Mouse (Mus musculus) hindbrain, postnatal 0 days (tissue): ENCODE measurements around the gene Ftl1. TPM values are rescaled to one million over a fixed set of nuclear protein-coding genes. Genes with fewer than 3 reads are reported as not detected.

Experiments used
- ATAC-seq: fragments of 200-750 bp; cut with Nextera tagmentation; 2 replicates; pipeline ENCODE4 v1.8.0; 2017; ENCODE audit warnings: mild to moderate bottlenecking, moderate TSS enrichment, moderate library complexity
- DNase-seq: peaks from one replicate; pipeline ENCODE4 v3.0.0-alpha.2; 2015; ENCODE audit warnings: low spot score
- H3K27ac ChIP-seq: fragments of 300-500 bp; sonication (generic); 2 replicates; pipeline ENCODE4 v1.5.1; 2014; ENCODE audit warnings: mild to moderate bottlenecking
- H3K27me3 ChIP-seq: fragments of 300-500 bp; sonication (generic); 2 replicates; pipeline ENCODE4 v1.6.1; 2014; ENCODE audit warnings: low read length, mixed read lengths; ENCODE audit not compliant: insufficient read depth
- H3K36me3 ChIP-seq: fragments of 300-500 bp; sonication (generic); 2 replicates; pipeline ENCODE4 v1.6.1; 2014; ENCODE audit warnings: low read length, mixed read lengths; ENCODE audit not compliant: insufficient read depth
- H3K4me1 ChIP-seq: fragments of 300-500 bp; sonication (generic); 2 replicates; pipeline ENCODE4 v1.6.1; 2014; ENCODE audit warnings: antibody characterized with exemption, low read length, mixed read lengths; ENCODE audit not compliant: insufficient read depth
- H3K4me2 ChIP-seq: fragments of 300-500 bp; sonication (generic); 2 replicates; pipeline ENCODE4 v1.6.1; 2014; ENCODE audit warnings: low read depth, mild to moderate bottlenecking, low read length, moderate library complexity, mixed read lengths
- H3K4me3 ChIP-seq: fragments of 300-500 bp; sonication (generic); 2 replicates; pipeline ENCODE4 v1.5.1; 2014; ENCODE audit warnings: low read length
- H3K9ac ChIP-seq: fragments of 300-500 bp; sonication (generic); replicated peaks from 2 replicates; pipeline ENCODE4 v1.6.1; 2014; ENCODE audit warnings: mild to moderate bottlenecking, low read length, moderate library complexity, mixed read lengths
- H3K9me3 ChIP-seq: fragments of 300-500 bp; sonication (generic); 2 replicates; pipeline ENCODE4 v1.6.1; 2016; ENCODE audit warnings: low read length, mixed read lengths
- CTCF ChIP-seq: IDR thresholded peaks from 2 replicates; pipeline ENCODE4 v1.5.1; 2016; ENCODE audit warnings: antibody characterized with exemption, control low read depth, low read depth
- WGBS: fragments of 180-500 bp; shearing (Covaris S2); extraction: QIAGEN DNeasy Blood & Tissue Kit; methylation state at CpG from one replicate; pipeline ENCODE4 v1.1.7; 2014; 5-methylcytosine and 5-hydroxymethylcytosine counted together
- polyA plus RNA-seq: library from polyadenylated mRNA; unstranded; fragments of >200 nt; fragmentation: Nextera tagmentation; extraction: Ambion mirVana; gene quantifications from 2 replicates; pipeline ENCODE4 v1.2.1, GENCODE M21; 2015
- total RNA-seq: library from RNA; depleted of rRNA; stranded (reverse); fragments of >200 nt; gene quantifications from 2 replicates; pipeline ENCODE4 v1.2.3, GENCODE M21; 2014

Gene Ftl1
- total and polyA plus RNA-seq, 2 experiments from 2014 or later = 2,255 to 4,668 TPM

DNA sequence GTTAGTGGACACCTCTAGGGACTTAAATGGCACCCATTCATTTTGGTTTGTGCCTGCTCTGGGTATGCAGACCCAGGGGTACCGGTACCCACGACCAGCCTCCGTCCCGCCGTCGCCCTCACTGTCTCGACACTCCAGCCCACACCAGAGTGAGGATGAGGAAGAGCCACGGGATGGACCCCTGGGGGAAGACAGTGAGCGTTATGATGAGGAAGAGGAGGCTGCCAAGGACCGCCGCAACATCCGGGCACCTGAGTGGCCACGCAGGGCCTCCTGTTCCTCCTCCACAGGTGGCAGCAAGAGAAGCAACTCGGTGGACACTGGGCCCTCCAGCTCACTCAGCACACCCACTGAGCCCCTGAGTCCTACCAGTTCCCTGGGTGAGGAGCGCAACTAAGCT, 4.7 kb downstream of the Ftl1 start:
- peaks cover 24% of the 10 kb centered on the region for H3K36me3 ChIP-seq
- TF ChIP-seq CTCF = no peak
- DNase-seq = no peak
- peaks cover 10% of the 10 kb centered on the region for H3K4me1 ChIP-seq
- ATAC-seq = no peak
- H3K27ac ChIP-seq = no peak overlapping the region
- H3K4me2 ChIP-seq = no peak overlapping the region
- no peaks in the 10 kb centered on the region for H3K27me3 ChIP-seq
- no peak overlapping the region for H3K9ac ChIP-seq
- H3K9me3 ChIP-seq = no peaks in the 10 kb centered on the region
- H3K4me3 ChIP-seq = no peak overlapping the region
- 93% methylated on average over 15 of the region's 15 CpGs for whole genome bisulfite sequencing

DNA sequence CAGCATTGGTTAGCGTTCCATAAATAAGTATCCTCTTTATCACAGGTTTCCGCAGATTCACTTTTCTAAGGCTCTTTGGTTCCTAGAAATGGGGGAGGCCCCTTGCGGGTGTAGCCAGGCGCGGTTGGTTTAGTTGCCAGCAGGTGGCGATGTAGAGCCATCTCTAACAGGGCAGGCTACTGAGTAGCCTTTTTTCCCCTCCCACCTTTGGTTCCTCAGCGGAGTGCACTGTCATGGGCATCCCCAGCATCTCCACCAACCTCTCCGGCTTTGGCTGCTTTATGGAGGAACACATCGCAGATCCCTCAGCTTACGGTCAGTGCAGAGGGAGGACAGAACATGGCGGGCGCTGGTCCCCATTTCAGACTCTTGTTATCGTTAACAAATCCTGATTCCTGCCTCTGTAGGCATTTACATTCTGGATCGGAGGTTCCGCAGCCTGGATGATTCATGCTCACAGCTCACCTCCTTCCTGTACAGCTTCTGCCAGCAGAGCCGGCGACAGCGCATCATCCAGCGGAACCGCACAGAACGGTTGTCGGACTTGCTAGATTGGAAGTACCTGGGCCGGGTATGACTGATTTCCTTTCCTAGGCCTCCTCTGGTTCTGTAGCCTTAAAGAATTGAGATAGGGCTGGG, 8.2 kb downstream of the Ftl1 start:
- DNase-seq (peak; percentile 87), ATAC-seq (peak; percentile 79)
- Histone ChIP-seq H3K27ac (peak overlapping the region; percentile 45; the same call in 1 of the 2 replicates), H3K9ac (no peak overlapping the region), H3K36me3 (peaks cover 32% of the 10 kb centered on the region), H3K4me3 (0 out of 2 replicates have a peak overlapping the region, but pooled peaks have one; percentile 6), H3K9me3 (no peaks in the 10 kb centered on the region), H3K4me2 (no peak overlapping the region), H3K27me3 (no peaks in the 10 kb centered on the region), H3K4me1 (no peaks in the 10 kb centered on the region)
- WGBS = 56% methylated on average over 23 of the region's 23 CpGs
- peak; percentile 88 for TF ChIP-seq CTCF

DNA sequence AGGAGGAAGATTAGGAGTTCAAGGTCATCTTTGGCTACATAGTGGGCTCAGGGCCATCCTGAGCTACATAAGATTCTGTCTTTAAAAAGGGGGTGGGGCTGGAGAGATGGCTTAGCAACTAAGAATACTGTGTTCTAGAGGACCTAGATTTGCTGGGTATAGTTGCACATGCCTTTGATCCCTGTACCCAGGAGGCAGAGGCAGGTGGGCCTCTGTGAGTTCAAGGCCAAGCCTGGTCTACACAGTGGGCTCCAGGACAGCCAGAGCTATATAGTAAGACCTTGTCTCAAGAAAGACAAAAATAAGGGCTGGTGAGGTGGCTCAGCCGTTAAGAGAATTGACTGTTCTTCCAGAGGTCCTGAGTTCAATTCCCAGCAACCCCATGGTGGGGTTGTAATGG, 9.7 kb downstream of the Ftl1 start:
- ATAC-seq (no peak), DNase-seq (no peak)
- no peaks in the 10 kb centered on the region for H3K4me1 ChIP-seq
- H3K9me3 ChIP-seq = no peaks in the 10 kb centered on the region
- no peak overlapping the region for H3K9ac ChIP-seq
- H3K36me3 ChIP-seq = peaks cover 24% of the 10 kb centered on the region
- no peak for TF ChIP-seq CTCF
- H3K27ac ChIP-seq = no peak overlapping the region
- H3K4me2 ChIP-seq = no peak overlapping the region
- H3K27me3 ChIP-seq = no peaks in the 10 kb centered on the region
- 100% methylated on average over 1 of the region's 1 CpGs for WGBS
- no peak overlapping the region for H3K4me3 ChIP-seq

DNA sequence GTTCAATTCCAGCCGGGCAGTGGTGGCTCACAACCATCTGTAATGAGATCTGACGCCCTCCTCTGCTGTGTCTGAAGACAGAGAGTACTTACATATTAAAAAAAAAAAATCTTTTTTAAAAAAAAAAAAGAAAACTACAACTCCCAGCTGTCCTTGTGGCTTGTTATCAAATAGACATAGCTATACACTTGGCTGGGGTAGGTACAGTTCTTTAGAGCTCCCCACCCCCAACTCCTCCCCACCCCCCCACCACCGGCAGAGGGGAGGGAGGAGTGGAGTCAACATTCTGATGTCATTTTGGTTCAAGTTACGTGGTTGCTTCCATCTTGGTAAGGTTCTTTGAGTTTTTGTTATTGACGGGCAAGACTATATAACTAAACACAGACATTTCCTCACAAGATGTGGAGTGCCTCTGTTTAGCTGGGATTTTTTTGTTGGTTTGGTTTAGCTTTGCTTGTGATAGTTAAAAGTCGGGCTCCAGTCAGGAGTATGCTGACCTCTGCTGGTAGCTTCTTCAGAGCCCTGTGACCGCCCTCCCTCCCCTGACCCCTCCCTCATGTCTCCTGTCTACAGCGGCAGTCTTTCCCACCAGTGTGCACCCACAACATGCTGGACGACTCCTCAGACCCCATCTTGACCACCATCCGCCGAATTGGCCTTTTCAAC, 12.2 kb downstream of the Ftl1 start:
- Histone ChIP-seq H3K4me3 (no peak overlapping the region), H3K27me3 (no peaks in the 10 kb centered on the region), H3K4me2 (no peak overlapping the region), H3K4me1 (no peaks in the 10 kb centered on the region), H3K27ac (peak overlapping the region; percentile 17; the same call in 1 of the 2 replicates), H3K9me3 (no peaks in the 10 kb centered on the region), H3K9ac (no peak overlapping the region), H3K36me3 (peaks cover 20% of the 10 kb centered on the region)
- peak; percentile 71 for DNase-seq
- WGBS = 38% methylated on average over 11 of the region's 11 CpGs
- peak; percentile 58 for ATAC-seq
- TF ChIP-seq CTCF = peak; percentile 67

DNA sequence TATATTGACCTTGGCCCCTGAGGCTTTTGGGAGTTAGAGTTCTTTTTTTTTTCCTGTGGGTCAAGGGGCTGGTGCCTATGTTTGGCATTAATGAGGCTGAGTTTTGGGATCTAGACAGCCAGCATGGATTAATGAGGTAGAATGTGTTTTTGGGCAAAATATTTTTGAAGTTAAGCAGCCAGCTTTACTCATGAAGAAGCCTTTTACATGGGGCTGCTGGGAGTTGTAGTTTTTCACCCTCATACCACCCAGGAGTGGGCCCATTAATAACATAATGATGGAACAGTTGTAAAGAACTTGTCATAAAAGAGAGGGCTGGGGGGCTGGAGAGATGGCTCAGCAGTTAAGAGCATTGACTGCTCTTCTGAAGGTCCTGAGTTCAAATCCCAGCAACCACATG, 13.1 kb downstream of the Ftl1 start:
- Histone ChIP-seq H3K4me1 (no peaks in the 10 kb centered on the region), H3K9ac (no peak overlapping the region), H3K27ac (no peak overlapping the region), H3K9me3 (no peaks in the 10 kb centered on the region), H3K4me2 (no peak overlapping the region), H3K36me3 (peaks cover 18% of the 10 kb centered on the region), H3K4me3 (no peak overlapping the region), H3K27me3 (no peaks in the 10 kb centered on the region)
- ATAC-seq = no peak
- TF ChIP-seq CTCF = no peak
- no peak for DNase-seq

DNA sequence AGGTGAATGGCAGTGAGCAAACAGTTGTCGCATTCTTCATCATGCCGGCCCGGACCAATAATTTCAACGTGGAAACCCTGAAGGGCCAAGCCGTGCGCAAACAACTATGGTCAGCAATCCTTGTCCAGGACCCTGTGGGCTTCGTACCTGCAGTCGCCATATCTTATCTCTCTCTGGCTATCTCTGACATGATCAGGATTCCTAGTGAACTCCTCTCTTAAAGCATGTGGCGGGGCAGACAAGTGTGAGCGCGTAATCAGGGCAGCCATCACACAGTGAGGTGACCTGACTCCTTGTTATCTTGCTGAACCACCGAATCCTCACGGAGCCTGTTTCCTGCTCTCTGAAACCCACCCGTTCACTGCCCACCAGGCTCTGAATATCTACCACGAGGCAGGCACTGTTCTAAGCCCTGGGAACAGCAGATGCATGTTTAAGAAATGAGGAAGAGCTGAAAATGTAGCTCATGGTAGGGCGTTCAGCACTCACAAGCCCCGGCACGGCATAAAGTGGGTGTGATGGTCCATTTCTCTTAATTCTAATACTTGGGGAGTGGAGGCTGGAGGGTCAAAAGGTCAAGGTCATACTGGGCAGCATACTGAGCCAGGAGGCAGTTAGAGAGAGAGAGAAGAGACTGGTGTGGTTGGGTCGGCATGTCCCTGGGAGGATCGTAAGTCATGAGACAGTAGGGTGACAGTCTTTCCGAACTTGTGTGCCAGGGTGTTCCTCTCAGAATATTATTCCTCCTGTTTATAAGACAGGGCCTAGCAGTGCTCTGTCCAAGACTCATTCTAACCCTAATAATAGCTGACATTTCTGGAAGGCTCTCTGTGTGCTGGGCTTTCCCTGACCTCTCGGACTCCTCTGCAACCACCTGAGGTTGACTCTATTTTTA, 15.9 kb downstream of the Ftl1 start:
- 91% methylated on average over 22 of the region's 22 CpGs for WGBS
- H3K4me2 ChIP-seq = no peak overlapping the region
- DNase-seq = no peak

More for the DNA sequence above, 15.9 kb downstream of the Ftl1 start:
- TF ChIP-seq CTCF = no peak
- no peak overlapping the region for H3K4me3 ChIP-seq
- no peak overlapping the region for H3K9ac ChIP-seq
- H3K27ac ChIP-seq = no peak overlapping the region
- no peak for ATAC-seq
- H3K27me3 ChIP-seq = no peaks in the 10 kb centered on the region
- H3K4me1 ChIP-seq = no peaks in the 10 kb centered on the region
- H3K36me3 ChIP-seq = peaks cover 20% of the 10 kb centered on the region
- no peaks in the 10 kb centered on the region for H3K9me3 ChIP-seq
